Mouse (Mus musculus): ENCODE measurements at regions not wholly inside any gene's neighbourhood (a gene's known extent, or its start where the extent isn't known, plus 50 kb on each side); places are given as distances from the start of the nearest gene placed in this dataset.

DNA sequence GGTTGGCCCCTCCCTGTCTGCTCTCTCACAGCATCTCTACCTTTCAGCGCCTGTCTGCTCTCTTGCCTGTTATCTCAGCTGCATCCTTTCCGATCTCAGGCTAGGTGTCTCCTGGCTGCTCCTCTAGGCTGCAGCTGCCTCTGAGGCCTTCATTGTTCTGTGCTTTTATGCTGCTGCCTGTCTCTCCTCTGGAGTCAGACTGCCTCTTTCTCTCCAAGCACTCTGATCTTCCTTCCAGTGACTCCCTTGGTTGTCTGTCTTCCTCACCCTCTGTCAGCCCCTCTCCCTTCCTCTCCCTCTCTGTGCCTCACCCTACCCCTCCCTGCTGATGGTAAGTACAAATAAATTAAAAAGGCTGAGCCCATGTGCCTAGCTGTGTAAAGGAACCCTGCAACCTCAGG is 155.7 kb upstream of the Lrfn2 start:
- TF ChIP-seq CTCF (IDR thresholded peaks at IDR 0.05 in 2 of 3, conservative IDR thresholded peaks at IDR 0.05 in 1 of 3; ENCODE audit: control insufficient read depth in 1 of 3, insufficient read depth in 1 of 3, low read depth in 2 of 3, low read length in 3 of 3, poor library complexity in 1 of 3, severe bottlenecking in 1 of 3) (no peak), ETS1 (IDR thresholded peaks at IDR 0.05; ENCODE audit: low read depth, low read length) (no peak), TCF12 (IDR thresholded peaks at IDR 0.05; ENCODE audit: low read depth, low read length) (no peak), ZMIZ1 (IDR thresholded peaks at IDR 0.05; ENCODE audit: low read depth, low read length) (no peak)

All from MEL (cell line).